Mouse (Mus musculus): ENCODE results near the gene Fth1.

DNA sequence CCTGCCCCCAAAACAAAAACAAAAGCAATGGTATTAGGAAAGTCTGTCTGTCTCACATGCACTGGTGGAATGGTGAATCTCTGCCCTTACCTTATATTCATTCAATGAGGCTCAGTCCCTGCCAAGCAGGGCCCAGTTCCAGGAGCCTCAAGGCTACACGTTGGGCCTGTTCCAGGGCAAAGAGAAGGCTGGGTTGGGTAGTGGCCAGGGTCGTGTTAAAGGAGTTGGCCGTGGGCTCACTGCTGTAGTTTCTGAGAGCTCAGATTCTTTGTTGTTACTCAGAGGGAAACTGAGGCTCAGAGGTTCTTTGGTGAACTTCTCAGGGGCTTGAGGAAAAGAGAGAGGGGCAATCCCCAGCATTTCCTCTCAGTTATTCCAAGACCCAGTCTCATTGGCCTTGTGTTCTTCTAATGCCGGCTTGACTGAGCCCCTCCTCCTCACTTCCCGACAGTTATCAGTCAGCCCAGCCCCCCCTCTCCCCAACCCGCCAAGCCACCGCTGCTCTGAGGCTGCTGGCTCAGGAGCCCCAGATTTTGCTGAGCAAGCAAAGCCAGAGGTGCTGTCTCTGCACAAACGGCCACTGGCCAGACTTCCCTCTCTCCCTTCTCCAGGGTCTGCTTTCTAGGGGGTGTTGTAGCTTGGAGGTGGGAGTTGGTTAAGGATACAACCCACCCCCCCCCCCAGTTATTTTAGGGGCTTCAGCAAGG lies 44.9 kb downstream of the Fth1 start:
- TF ChIP-seq CTCF (IDR thresholded peaks at IDR 0.05; ENCODE audit: low read depth): no peak
- TF ChIP-seq EP300 (IDR thresholded peaks at IDR 0.05; ENCODE audit: low read depth): no peak

Measured in heart, postnatal 0 days (tissue).